15 mouse cellular contexts compared by ENCODE assay signal in the genomic region with DNA sequence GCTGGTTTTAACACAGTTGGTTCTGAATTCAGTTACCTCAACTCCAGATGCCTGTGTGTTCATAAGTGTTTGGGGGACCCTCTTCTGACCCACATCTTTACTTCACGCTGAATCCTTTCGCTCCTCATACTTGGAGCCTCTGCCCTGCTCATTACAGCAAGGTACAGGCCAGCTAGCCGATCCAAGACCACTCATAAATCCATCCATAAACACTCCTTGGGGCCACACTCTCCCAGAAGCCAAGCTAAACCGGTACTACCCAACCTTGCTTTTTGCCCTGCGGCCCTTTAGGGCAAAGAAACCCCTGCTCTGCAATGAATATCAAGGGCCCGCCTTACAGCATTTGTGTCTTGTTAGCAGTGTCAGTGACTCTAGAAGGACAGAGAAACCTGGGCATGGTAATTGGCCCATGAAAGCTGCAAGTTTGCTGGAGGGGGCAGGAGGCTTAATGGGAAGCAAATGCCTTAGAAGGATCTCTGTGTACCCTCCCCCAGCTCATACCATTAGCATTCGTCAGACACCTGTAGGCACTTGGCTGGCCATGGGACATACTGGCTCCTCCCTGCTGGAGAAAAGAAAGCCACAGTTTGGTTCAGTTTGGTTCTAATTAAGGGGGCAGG. TPM values are rescaled to one million over a fixed set of nuclear protein-coding genes. Genes with fewer than 3 reads are reported as not detected.
DNase-seq lines count a peak whose midpoint lies in the region; ATAC-seq and TF ChIP-seq lines count a peak whose summit lies in the region.
"Had no signal": no experiment of that assay in that cellular context is flagged by ENCODE, and none has a peak within 500 bp of the region (broad histone marks: within the 10 kb centered on the region; RNA-seq: fewer than 3 reads in every experiment).

No protein-coding gene starts in this region.

- H3K9me3 ChIP-seq in embryonic facial prominence, embryonic 11.5 days (replicated peaks; ENCODE audit: control insufficient read depth, low read length): no peaks in the 10 kb centered on the region
- H3K9me3 ChIP-seq in limb, embryonic 10.5 days (replicated peaks): no peaks in the 10 kb centered on the region
- H3K9me3 ChIP-seq: heart, embryonic 13.5 days; liver, embryonic 13.5 days had no signal

- 16% methylated on average over 7 of the region's 7 CpGs for WGBS in embryonic facial prominence, embryonic 11.5 days
- WGBS in limb, embryonic 10.5 days: 6% methylated on average over 7 of the region's 7 CpGs

- ATAC-seq in Patski: peak; percentile 64
- peak; percentile 68 for ATAC-seq in embryonic facial prominence, embryonic 11.5 days (replicated peaks; ENCODE audit: insufficient number of reproducible peaks, low FRiP score, low TSS enrichment, low read depth)
- no peak for ATAC-seq in megakaryocyte, adult 5-6 weeks (ENCODE audit: poor library complexity, severe bottlenecking)
- ATAC-seq: activated CD4-positive, CD25-positive, alpha-beta regulatory T cell, adult 4 months had no signal

- no peak overlapping the region for H3K4me3 ChIP-seq in embryonic facial prominence, embryonic 11.5 days (ENCODE audit: low read depth, low read length)
- H3K4me3 ChIP-seq in limb, embryonic 10.5 days: 0 out of 2 replicates have a peak overlapping the region, but pooled peaks have one; percentile 18
- H3K4me3 ChIP-seq: heart, embryonic 13.5 days; liver, embryonic 13.5 days had no signal

- H3K36me3 ChIP-seq in embryonic facial prominence, embryonic 11.5 days (replicated peaks; ENCODE audit: control insufficient read depth, insufficient read depth, low read depth, low read length): no peaks in the 10 kb centered on the region
- H3K36me3 ChIP-seq in limb, embryonic 10.5 days: no peaks in the 10 kb centered on the region
- H3K36me3 ChIP-seq: heart, embryonic 13.5 days; liver, embryonic 13.5 days had no signal

- CTCF ChIA-PET in Patski (lab: Charles Lee): interaction anchor here (1.8 kb wide), 1 partner anchor 44 kb away, joined by 5 read pairs; no protein-coding TSS in a partner anchor

- H3K4me2 ChIP-seq in embryonic facial prominence, embryonic 11.5 days (ENCODE audit: low read depth, low read length): no peak overlapping the region
- H3K4me2 ChIP-seq: heart, embryonic 13.5 days; hindbrain, embryonic 14.5 days; liver, embryonic 13.5 days had no signal

- peak; percentile 6 to 12 for DNase-seq in kidney, adult 8-10 months
- no peak for DNase-seq in kidney, adult 18-20 months
- peak; percentile 56 for DNase-seq in Patski (ENCODE audit: low read depth, low spot score)
- peak; percentile 89 for DNase-seq in embryonic facial prominence, embryonic 11.5 days (ENCODE audit: low spot score)
- DNase-seq in limb, embryonic 10.5 days (ENCODE audit: low spot score): peak; percentile 87
- no peak for DNase-seq in layer of hippocampus, postnatal 25 days (ENCODE audit: extremely low spot score in 1 of 2, low spot score in 1 of 2)
- DNase-seq in adrenal gland, adult 8-10 months: no peak
- DNase-seq: cerebellum, postnatal 36 days; liver, embryonic 13.5 days; thymus, postnatal 4 days had no signal

- H3K9ac ChIP-seq in embryonic facial prominence, embryonic 11.5 days (replicated peaks; ENCODE audit: low read length): no peak overlapping the region; the same call in 1 of the 2 replicates
- H3K9ac ChIP-seq: heart, embryonic 13.5 days; hindbrain, embryonic 14.5 days; liver, embryonic 13.5 days had no signal

- in situ Hi-C loops in Patski (cut with MboI; ENCODE audit: low pct_unique_long_range_greater_than_20kb): loop anchor here (5.0 kb wide), 1 partner anchor 36 kb away; no protein-coding TSS in a partner anchor

- POLR2A ChIA-PET in Patski (lab: Charles Lee): interaction anchor here (0.6 to 1.0 kb wide), 2 partner anchors 9 to 107 kb away, joined by 3 to 4 read pairs; no protein-coding TSS in a partner anchor

- H3K27me3 ChIP-seq in Patski: no peaks in the 10 kb centered on the region
- H3K27me3 ChIP-seq in embryonic facial prominence, embryonic 11.5 days (ENCODE audit: control insufficient read depth, insufficient read depth, low read length): no peaks in the 10 kb centered on the region
- H3K27me3 ChIP-seq in limb, embryonic 10.5 days (ENCODE audit: low read depth, poor library complexity, severe bottlenecking): peaks cover 30% of the 10 kb centered on the region
- H3K27me3 ChIP-seq: CH12.LX; heart, embryonic 13.5 days; liver, embryonic 13.5 days had no signal

- H3K4me1 ChIP-seq in embryonic facial prominence, embryonic 11.5 days (ENCODE audit: control insufficient read depth, insufficient read depth, low read length): peaks cover 3% of the 10 kb centered on the region; the same call in 1 of the 2 replicates
- peaks cover 93% of the 10 kb centered on the region for H3K4me1 ChIP-seq in limb, embryonic 10.5 days
- H3K4me1 ChIP-seq: liver, embryonic 13.5 days had no signal

- H3K27ac ChIP-seq in embryonic facial prominence, embryonic 11.5 days (replicated peaks; ENCODE audit: low read depth, low read length): peak overlapping the region; percentile 56
- H3K27ac ChIP-seq in limb, embryonic 10.5 days: peak overlapping the region; percentile 81
- H3K27ac ChIP-seq: heart, embryonic 13.5 days; hindbrain, embryonic 14.5 days; liver, embryonic 13.5 days had no signal

- no peak for TF ChIP-seq CTCF in Patski (IDR thresholded peaks at IDR 0.05)

RNA-seq across cellular contexts. Expression of a gene that starts 59.1 kb away (rescaled TPM):
- 25.6 TPM for polyA plus RNA-seq in Patski (2021)
- 36.6 and 40.8 TPM in 2 replicates for polyA plus RNA-seq in embryonic facial prominence, embryonic 11.5 days (2014; fragmentation: Nextera tagmentation; extraction: Ambion mirVana)
- 35.6 and 36.8 TPM in 2 replicates for polyA plus RNA-seq in limb, embryonic 10.5 days (2016; fragmentation: Nextera tagmentation; extraction: Ambion mirVana)
- total RNA-seq in layer of hippocampus, postnatal 25 days (2021): 10 to 100 TPM in 1 of 2 experiments, 1 to 10 TPM in 1; 8.7 to 10.9 TPM
- total RNA-seq in megakaryocyte, adult 5-6 weeks (2015): 13.0 and 16.8 TPM in 2 replicates
- total RNA-seq in megakaryocyte, adult 5-6 weeks (2017): 8.5 and 13.5 TPM in 2 replicates
- total RNA-seq in adrenal gland, adult 8-10 months (2022): 10 to 100 TPM; 20.4 to 26.9 (median 22.4) TPM

RNA-seq across cellular contexts. Expression of a gene that starts 59.1 kb away (rescaled TPM):
- 30.5 TPM for polyA plus RNA-seq in Patski (2021)
- polyA plus RNA-seq in embryonic facial prominence, embryonic 11.5 days (2014; fragmentation: Nextera tagmentation; extraction: Ambion mirVana): 69.8 and 75.0 TPM in 2 replicates
- polyA plus RNA-seq in limb, embryonic 10.5 days (2016; fragmentation: Nextera tagmentation; extraction: Ambion mirVana): 62.6 and 66.7 TPM in 2 replicates
- total RNA-seq in layer of hippocampus, postnatal 25 days (2021): 10 to 100 TPM; 25.8 to 26.3 TPM
- total RNA-seq in megakaryocyte, adult 5-6 weeks (2015): 39.7 and 43.0 TPM in 2 replicates
- 17.8 and 21.1 TPM in 2 replicates for total RNA-seq in megakaryocyte, adult 5-6 weeks (2017)
- total RNA-seq in adrenal gland, adult 8-10 months (2022): 10 to 100 TPM in 3 of 4 experiments, 1 to 10 TPM in 1; 9.5 to 18.4 (median 15.5) TPM

Comparison
In these comparisons a context has a peak if more than half of its experiments do, and no peak if none do; other contexts are left out.
1. DNase-seq: peak in kidney, adult 8-10 months (2 of 2), Patski (single experiment), embryonic facial prominence, embryonic 11.5 days (single experiment) and limb, embryonic 10.5 days (single experiment); none in kidney, adult 18-20 months (single experiment), layer of hippocampus, postnatal 25 days (0 of 2) and adrenal gland, adult 8-10 months (single experiment).